Mouse (Mus musculus) heart, embryonic 14.5 days (tissue): ENCODE measurements around the gene Igfbp4. TPM values are rescaled to one million over a fixed set of nuclear protein-coding genes. Genes with fewer than 3 reads are reported as not detected.

Experiments
- ATAC-seq: fragments of 200-750 bp; cut with Nextera tagmentation; 2 replicates; pipeline ENCODE4 v1.8.0; 2017; ENCODE audit warnings: low read depth, moderate TSS enrichment; ENCODE audit not compliant: insufficient number of reproducible peaks, insufficient read depth, low FRiP score
- H3K27ac ChIP-seq, 2 experiments: fragments of 200-500 bp in 1 of 2; fragments of 300-500 bp in 1 of 2; sonication (generic) in 1 of 2; replicated peaks in 1 of 2; 2 replicates each; pipeline ENCODE4 v1.5.1; 2012 to 2014; ENCODE audit warnings: low read depth in 2 of 2, low read length in 2 of 2, control low read depth in 1 of 2, mild to moderate bottlenecking in 1 of 2, mixed read lengths in 1 of 2; ENCODE audit not compliant: control insufficient read depth in 1 of 2, insufficient read depth in 1 of 2
- H3K27me3 ChIP-seq: fragments of 300-500 bp; sonication (generic); 2 replicates; pipeline ENCODE4 v1.6.1; 2014; ENCODE audit warnings: mild to moderate bottlenecking, low read length, control low read depth; ENCODE audit not compliant: control insufficient read depth, insufficient read depth
- H3K36me3 ChIP-seq: fragments of 300-500 bp; sonication (generic); 2 replicates; pipeline ENCODE4 v1.6.1; 2014; ENCODE audit warnings: mild to moderate bottlenecking, control low read depth, low read length, mixed read lengths; ENCODE audit not compliant: control insufficient read depth, insufficient read depth
- H3K4me1 ChIP-seq, 2 experiments: fragments of 200-500 bp in 1 of 2; fragments of 300-500 bp in 1 of 2; sonication (generic) in 1 of 2; 2 replicates each; pipeline ENCODE4 v1.6.1; 2012 to 2014; ENCODE audit warnings: low read length in 2 of 2, control low read depth in 1 of 2, mixed read lengths in 1 of 2; ENCODE audit not compliant: control insufficient read depth in 2 of 2, insufficient read depth in 2 of 2
- H3K4me2 ChIP-seq: fragments of 300-500 bp; sonication (generic); 2 replicates; pipeline ENCODE4 v1.6.1; 2014; ENCODE audit warnings: mild to moderate bottlenecking, low read length
- H3K4me3 ChIP-seq, 2 experiments: fragments of 200-500 bp in 1 of 2; fragments of 300-500 bp in 1 of 2; sonication (generic) in 1 of 2; 2 replicates each; pipeline ENCODE4 v1.5.1; 2012 to 2014; ENCODE audit warnings: low read length in 2 of 2, mild to moderate bottlenecking in 2 of 2, control low read depth in 1 of 2, low read depth in 1 of 2, moderate library complexity in 1 of 2; ENCODE audit not compliant: control insufficient read depth in 1 of 2, insufficient read depth in 1 of 2
- H3K9ac ChIP-seq: fragments of 300-500 bp; sonication (generic); 2 replicates; pipeline ENCODE4 v1.6.1; 2014; ENCODE audit warnings: mild to moderate bottlenecking, low read length
- H3K9me3 ChIP-seq: fragments of 300-500 bp; sonication (generic); 2 replicates; pipeline ENCODE4 v1.6.1; 2016; ENCODE audit warnings: low read length, control low read depth; ENCODE audit not compliant: control insufficient read depth
- WGBS: fragments of 180-500 bp; shearing (Covaris S2); extraction: QIAGEN DNeasy Blood & Tissue Kit; methylation state at CpG from one replicate; pipeline ENCODE4 v1.1.7; 2014; 5-methylcytosine and 5-hydroxymethylcytosine counted together
- polyA plus RNA-seq: library from polyadenylated mRNA; unstranded; fragments of >200 nt; fragmentation: Nextera tagmentation; extraction: Ambion mirVana; gene quantifications from 2 replicates; pipeline ENCODE4 v1.2.1, GENCODE M21; 2014

The Igfbp4 gene
- polyA plus RNA-seq, 1 experiment from 2014 or later = 373 TPM

DNA sequence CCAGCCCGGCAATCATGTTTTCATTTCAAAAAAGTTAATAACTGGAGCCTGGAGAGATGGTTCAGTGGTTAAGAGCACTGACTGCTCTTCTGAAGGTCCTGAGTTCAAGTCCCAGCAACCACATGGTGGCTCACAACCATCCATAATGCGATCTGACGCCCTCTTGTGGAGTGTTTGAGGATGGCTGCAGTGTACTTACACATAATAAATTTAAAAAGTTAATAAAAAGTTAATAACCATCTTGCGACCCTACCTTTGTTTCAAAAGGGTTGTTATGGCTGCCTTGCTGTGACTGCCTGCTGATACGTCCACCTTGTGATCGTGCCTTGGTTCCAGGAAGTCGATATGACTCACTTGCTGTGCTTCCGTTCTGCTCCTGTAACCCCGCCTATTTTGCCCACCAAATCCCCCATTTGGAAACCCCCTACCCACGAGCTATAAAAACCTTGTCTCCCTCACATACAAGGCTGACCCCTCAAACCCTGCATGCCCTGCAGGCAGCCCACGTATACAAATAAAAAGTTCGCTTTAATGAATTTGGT is 14.1 kb upstream of the Igfbp4 start:
- no peak overlapping the region for H3K4me3 ChIP-seq
- no peak overlapping the region for H3K4me2 ChIP-seq
- 78% methylated on average over 12 of the region's 12 CpGs for WGBS
- H3K27me3 ChIP-seq = no peaks in the 10 kb centered on the region
- H3K9ac ChIP-seq = no peak overlapping the region
- H3K9me3 ChIP-seq = no peaks in the 10 kb centered on the region
- H3K4me1 ChIP-seq = peaks cover 6 to 9% of the 10 kb centered on the region in 2 experiments
- no peak overlapping the region for H3K27ac ChIP-seq
- H3K36me3 ChIP-seq = peaks cover 7% of the 10 kb centered on the region
- no peak for ATAC-seq

DNA sequence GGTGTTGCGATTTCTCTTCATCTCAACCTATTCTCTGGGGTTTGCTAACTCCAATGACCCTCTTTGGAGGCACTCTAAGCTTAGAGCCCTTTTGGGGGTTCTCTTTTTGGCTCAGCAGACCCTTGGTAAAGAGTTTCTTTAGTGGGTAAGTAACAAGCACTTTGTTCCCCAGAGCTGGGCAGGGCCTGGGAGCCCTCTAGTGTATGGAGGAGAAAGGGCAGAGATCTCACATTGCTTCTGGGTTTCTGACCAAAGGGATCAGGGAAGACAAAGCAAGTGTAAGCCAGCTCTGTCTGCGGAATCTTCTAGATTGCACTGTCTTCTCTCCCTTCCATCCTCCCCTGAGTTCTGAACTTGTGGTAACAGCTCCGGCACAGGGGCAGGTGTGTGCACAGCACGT is 5.7 kb upstream of the Igfbp4 start:
- WGBS = 69% methylated on average over 4 of the region's 4 CpGs

DNA sequence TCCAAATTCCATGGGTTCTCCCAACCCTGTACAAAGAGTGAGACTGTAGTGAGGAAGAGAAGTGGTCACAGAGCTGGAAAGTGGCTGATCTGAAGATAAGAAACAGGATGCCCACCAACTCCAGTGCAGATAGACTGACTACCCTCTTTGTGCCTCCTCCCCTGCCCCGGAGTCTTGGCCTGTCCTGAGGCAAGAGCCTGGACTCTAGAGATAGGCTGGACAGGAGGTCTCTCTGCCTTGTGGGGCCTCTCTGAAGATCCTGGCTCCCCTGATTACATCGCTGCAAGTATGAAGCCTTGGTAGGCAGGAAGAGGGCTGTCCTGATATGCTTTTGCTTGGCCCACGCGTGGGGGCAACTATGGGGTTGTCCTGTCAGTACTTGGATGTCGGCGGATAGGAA is 4.8 kb upstream of the Igfbp4 start:
- Histone ChIP-seq H3K36me3 (no peaks in the 10 kb centered on the region), H3K4me2 (no peak overlapping the region), H3K4me3 (no peak overlapping the region), H3K27me3 (no peaks in the 10 kb centered on the region), H3K9ac (no peak overlapping the region), H3K4me1 (peaks cover under 1 to 3% of the 10 kb centered on the region in 2 experiments; a peak in 1 of 4 replicates), H3K9me3 (no peaks in the 10 kb centered on the region), H3K27ac (no peak overlapping the region)
- no peak for ATAC-seq
- 40% methylated on average over 6 of the region's 6 CpGs for WGBS

More for the DNA sequence above, 5.7 kb upstream of the Igfbp4 start:
- H3K27ac ChIP-seq = no peak overlapping the region
- H3K9me3 ChIP-seq = no peaks in the 10 kb centered on the region
- no peak overlapping the region for H3K4me2 ChIP-seq
- H3K4me1 ChIP-seq = peaks cover 0 to under 1% of the 10 kb centered on the region in 2 experiments; a peak in 1 of 4 replicates
- H3K36me3 ChIP-seq = no peaks in the 10 kb centered on the region
- H3K4me3 ChIP-seq = no peak overlapping the region
- ATAC-seq = no peak
- no peaks in the 10 kb centered on the region for H3K27me3 ChIP-seq
- H3K9ac ChIP-seq = no peak overlapping the region

DNA sequence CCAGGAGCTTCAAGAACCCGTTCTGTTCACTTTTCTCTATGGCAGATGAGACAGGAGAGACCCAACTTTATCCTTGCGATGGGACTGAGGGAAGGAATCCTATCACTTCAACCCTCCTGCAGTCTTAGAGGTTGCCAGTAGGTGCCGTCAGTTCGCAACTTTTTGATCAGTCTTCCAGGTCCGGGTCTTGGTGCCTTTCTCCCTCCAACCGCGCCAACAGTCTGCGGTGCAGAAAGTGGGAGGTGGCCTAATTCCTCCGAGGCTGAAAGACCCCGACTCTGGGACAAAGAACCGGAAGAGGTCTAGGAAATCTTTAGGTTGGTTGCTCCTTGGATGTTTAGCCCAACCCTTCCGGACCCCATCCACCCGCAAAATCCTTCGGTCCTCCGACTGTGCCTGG is 1.3 kb upstream of the Igfbp4 start:
- Histone ChIP-seq H3K27me3 (peaks cover 5% of the 10 kb centered on the region; the same call in 1 of the 2 replicates), H3K9me3 (no peaks in the 10 kb centered on the region), H3K9ac (peak overlapping the region; percentile 89), H3K4me2 (peak overlapping the region; percentile 95), H3K27ac (peak overlapping the region; percentile 50 to 89; a peak in 3 of 4 replicates), H3K36me3 (peaks cover 6% of the 10 kb centered on the region; the same call in 1 of the 2 replicates), H3K4me1 (peaks cover 15 to 19% of the 10 kb centered on the region in 2 experiments), H3K4me3 (peak overlapping the region; percentile 43 to 69)
- WGBS = under 1% methylated on average over 15 of the region's 15 CpGs
- ATAC-seq = peak; percentile 26; the same call in 1 of the 2 replicates

DNA sequence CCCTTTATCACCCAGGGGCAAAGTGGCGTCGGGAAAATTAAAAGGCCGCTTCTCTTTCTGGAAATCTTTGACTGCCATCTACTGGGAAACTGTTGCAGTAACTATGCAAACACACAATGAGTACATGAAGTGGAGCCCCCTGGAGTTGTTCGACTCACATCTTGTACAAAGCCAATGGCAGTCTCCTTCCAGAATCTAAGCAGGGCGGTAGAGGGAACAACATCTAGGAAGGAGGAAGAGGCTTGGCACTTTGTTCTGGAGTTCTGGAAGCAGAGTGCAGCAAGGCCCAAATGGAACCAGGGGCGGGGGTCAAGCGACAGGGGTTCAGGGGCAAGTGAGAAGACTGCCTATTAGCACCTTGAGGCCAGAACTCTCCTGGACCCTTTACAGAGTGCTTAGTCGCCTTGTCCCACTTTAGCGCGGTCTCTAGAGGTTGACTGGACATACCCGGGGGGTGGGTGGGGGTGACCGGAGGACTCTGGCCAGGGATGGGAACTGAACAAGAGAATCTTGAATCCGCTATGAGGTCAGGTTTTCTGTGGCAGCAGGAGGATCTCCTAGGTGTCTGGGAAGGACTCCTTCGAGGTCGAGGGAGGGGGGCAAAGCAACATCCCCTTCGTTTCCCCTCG is 584 bp upstream of the Igfbp4 start:
- Histone ChIP-seq H3K9ac (peak overlapping the region; percentile 89), H3K27me3 (peaks cover 5% of the 10 kb centered on the region; the same call in 1 of the 2 replicates), H3K27ac (peak overlapping the region; percentile 75 to 89), H3K4me3 (peak overlapping the region; percentile 67 to 69), H3K36me3 (peaks cover 6% of the 10 kb centered on the region; the same call in 1 of the 2 replicates), H3K4me2 (peak overlapping the region; percentile 95), H3K9me3 (no peaks in the 10 kb centered on the region), H3K4me1 (peaks cover 22 to 23% of the 10 kb centered on the region in 2 experiments)
- 2% methylated on average over 16 of the region's 17 CpGs for WGBS
- ATAC-seq = peak; percentile 19; the same call in 1 of the 2 replicates

DNA sequence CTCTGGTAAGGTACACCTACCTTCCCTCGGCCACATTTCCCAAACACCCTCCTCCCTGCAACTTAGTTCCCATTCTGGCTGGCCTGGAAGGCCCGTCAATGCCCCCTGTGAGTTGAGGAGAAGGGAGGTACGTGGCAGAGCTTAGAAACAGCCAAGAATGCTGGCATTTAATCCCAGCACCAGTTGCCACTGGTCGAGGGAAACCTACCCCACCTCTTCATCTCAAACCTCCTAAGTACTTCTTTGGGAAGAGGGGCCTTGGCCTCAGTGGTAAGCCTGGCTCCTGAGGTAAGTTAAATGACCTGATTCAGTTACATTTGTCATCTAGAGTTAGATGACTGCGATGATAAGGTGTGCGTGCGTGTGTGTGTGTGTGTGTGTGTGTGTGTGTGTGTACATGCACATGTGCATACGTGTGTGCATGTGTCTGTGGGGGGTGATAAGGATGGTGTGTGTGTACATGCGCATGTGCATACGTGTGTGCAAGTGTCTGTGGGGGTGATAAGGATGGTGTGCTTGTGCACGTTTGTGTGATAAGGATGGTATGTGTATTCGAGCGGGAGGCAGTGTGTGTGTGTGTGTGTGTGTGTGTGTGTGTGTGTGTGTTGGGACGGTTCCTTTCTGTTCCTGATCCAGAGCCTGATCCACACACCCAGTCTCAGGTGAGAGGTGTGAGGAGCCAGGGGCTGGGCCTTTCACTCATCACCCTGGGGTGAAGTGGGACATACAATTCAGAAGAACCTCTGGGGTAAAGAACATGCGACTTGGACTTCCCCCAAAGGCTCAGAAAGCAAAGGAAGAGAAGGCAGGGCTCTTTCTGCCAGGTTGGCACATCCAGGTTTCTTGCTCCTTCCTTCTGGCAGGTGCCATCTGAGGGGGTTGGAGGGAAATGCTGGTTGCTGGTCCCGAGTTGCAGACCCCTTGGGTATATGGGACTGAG is 1.1 kb downstream of the Igfbp4 start:
- Histone ChIP-seq H3K4me1 (peaks cover 31 to 38% of the 10 kb centered on the region in 2 experiments), H3K9ac (peak overlapping the region; percentile 89), H3K4me2 (peak overlapping the region; percentile 95), H3K36me3 (peaks cover 6% of the 10 kb centered on the region; the same call in 1 of the 2 replicates), H3K27me3 (peaks cover 5% of the 10 kb centered on the region; the same call in 1 of the 2 replicates), H3K27ac (peak overlapping the region; percentile 89 to 90), H3K9me3 (no peaks in the 10 kb centered on the region), H3K4me3 (peak overlapping the region; percentile 67 to 69)
- no peak for ATAC-seq
- 37% methylated on average over 16 of the region's 16 CpGs for WGBS

DNA sequence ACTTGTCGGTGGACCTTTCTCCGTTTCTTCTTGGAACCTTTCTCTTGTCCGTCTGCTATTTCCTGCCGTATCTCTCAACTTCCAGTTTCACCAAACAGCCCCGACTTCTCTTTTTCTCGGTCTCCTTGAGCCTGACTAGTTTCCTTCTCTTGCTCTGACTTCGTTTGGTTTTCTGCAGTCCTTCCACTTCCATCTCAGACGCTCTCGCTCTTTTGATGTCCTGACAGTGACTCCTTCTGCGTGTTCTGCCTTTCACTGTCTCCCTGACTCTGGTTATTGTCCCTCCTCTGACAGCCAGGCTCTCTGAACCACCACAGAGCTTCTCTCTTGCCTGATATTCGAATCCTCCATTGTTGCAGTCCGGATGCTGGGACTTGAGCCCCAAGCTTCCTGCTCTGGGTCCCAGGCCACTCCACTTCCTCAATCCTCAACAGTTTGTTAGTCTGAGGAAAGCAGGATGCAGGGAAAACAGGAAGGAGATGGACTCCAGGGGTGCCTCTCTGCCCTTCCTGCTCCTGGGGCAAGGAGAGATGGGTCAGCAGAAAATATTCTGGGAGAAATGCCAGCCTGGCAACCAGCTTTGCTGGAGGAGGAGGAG is 1.9 kb downstream of the Igfbp4 start:
- Histone ChIP-seq H3K4me2 (peak overlapping the region; percentile 95), H3K36me3 (peaks cover 6% of the 10 kb centered on the region; the same call in 1 of the 2 replicates), H3K4me3 (peak overlapping the region; percentile 67 to 69), H3K27ac (peak overlapping the region; percentile 89 to 90), H3K9me3 (no peaks in the 10 kb centered on the region), H3K27me3 (peaks cover 5% of the 10 kb centered on the region; the same call in 1 of the 2 replicates), H3K9ac (peak overlapping the region; percentile 89), H3K4me1 (peaks cover 39 to 46% of the 10 kb centered on the region in 2 experiments)
- ATAC-seq = no peak
- WGBS = 21% methylated on average over 12 of the region's 12 CpGs
